Comparison of ENCODE assay signal across 10 mouse cellular contexts in the genomic region with DNA sequence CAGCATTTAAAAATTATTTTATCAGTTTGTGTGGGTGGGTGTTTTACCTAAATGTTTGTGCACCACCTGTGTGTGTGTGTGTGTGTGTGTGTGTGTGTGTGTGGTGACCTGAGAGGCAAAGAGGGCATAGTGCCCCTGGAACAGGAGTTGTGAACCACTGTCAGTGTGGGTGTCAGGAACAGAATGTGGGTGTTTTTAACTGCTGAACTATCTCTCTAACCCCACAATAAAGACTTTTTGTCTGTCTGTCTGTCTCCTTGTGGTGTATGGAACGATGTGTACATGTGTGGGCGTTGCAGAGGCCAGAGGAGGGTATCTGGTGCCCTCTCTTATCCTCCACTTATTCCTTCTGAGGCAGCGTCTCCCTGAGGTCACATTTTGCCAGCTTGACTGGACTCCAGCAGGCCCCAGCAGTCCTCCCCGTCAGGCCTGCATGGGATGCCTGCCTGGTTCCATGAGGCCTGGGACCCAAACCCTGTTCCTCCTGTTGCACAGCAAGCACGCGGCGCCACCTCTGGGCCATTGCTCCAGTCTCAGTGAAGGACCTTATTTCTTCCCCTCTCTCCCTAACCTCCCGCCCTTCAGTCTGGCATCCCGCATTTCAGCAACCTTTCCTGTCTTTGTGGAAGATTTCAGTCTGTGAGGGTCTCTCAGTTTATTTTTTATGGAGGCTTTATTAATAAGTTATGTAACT. TPM values are rescaled to one million over a fixed set of nuclear protein-coding genes. Genes with fewer than 3 reads are reported as not detected.
DNase-seq lines count a peak whose midpoint lies in the region; ATAC-seq and TF ChIP-seq lines count a peak whose summit lies in the region.
"Had no signal": no experiment of that assay in that cellular context is flagged by ENCODE, and none has a peak within 500 bp of the region (broad histone marks: within the 10 kb centered on the region; RNA-seq: fewer than 3 reads in every experiment).

No protein-coding gene starts in this region.

- peak; percentile 40 for DNase-seq in kidney, postnatal 0 days (ENCODE audit: low spot score)
- no peak for DNase-seq in kidney, adult 8-10 months
- peak; percentile 65 for DNase-seq in ES-CJ7 (ENCODE audit: low read depth, low spot score)
- DNase-seq in embryo, embryonic 9.5 days (ENCODE audit: extremely low spot score): peak; percentile 12
- peak; percentile 30 to 52 for DNase-seq in spleen, postnatal 14 days (ENCODE audit: low spot score in 2 of 2)
- DNase-seq in cerebellum, postnatal 36 days: no peak
- no peak for DNase-seq in midbrain, embryonic 11.5 days (ENCODE audit: low spot score, missing footprints)
- DNase-seq: liver, embryonic 13.5 days had no signal

- peak; percentile 63 for TF ChIP-seq CTCF in kidney, postnatal 0 days (IDR thresholded peaks at IDR 0.05; ENCODE audit: low read depth)

- no peak overlapping the region for H3K9ac ChIP-seq in kidney, postnatal 0 days (ENCODE audit: low read depth, low read length)
- H3K9ac ChIP-seq in midbrain, embryonic 11.5 days (ENCODE audit: low read length): no peak overlapping the region
- no peak overlapping the region for H3K9ac ChIP-seq in midbrain, embryonic 15.5 days
- H3K9ac ChIP-seq: liver, embryonic 13.5 days had no signal

- H3K4me3 ChIP-seq in kidney, postnatal 0 days (replicated peaks; ENCODE audit: low read depth, low read length): no peak overlapping the region
- no peak overlapping the region for H3K4me3 ChIP-seq in midbrain, embryonic 11.5 days (ENCODE audit: low read depth, low read length)
- H3K4me3 ChIP-seq in midbrain, embryonic 15.5 days: no peak overlapping the region
- H3K4me3 ChIP-seq: heart, embryonic 10.5 days; liver, embryonic 13.5 days had no signal

- no peak overlapping the region for H3K27ac ChIP-seq in kidney, postnatal 0 days
- H3K27ac ChIP-seq in midbrain, embryonic 11.5 days (ENCODE audit: low read depth, low read length): no peak overlapping the region
- H3K27ac ChIP-seq in midbrain, embryonic 15.5 days: no peak overlapping the region
- H3K27ac ChIP-seq: heart, embryonic 10.5 days; liver, embryonic 13.5 days had no signal

- no peaks in the 10 kb centered on the region for H3K9me3 ChIP-seq in kidney, postnatal 0 days (replicated peaks; ENCODE audit: low read length)
- H3K9me3 ChIP-seq in midbrain, embryonic 11.5 days (ENCODE audit: control insufficient read depth, low read length): no peaks in the 10 kb centered on the region
- H3K9me3 ChIP-seq in midbrain, embryonic 15.5 days: no peaks in the 10 kb centered on the region
- H3K9me3 ChIP-seq: heart, embryonic 10.5 days; liver, embryonic 13.5 days had no signal

- H3K36me3 ChIP-seq in kidney, postnatal 0 days (ENCODE audit: insufficient read depth, low read length): no peaks in the 10 kb centered on the region
- H3K36me3 ChIP-seq in midbrain, embryonic 11.5 days (ENCODE audit: control insufficient read depth, insufficient read depth, low read length): no peaks in the 10 kb centered on the region
- H3K36me3 ChIP-seq in midbrain, embryonic 15.5 days (replicated peaks): no peaks in the 10 kb centered on the region
- H3K36me3 ChIP-seq: heart, embryonic 10.5 days; liver, embryonic 13.5 days had no signal

- WGBS in kidney, postnatal 0 days: 39% methylated on average over 9 of the region's 9 CpGs
- 43% methylated on average over 9 of the region's 9 CpGs for WGBS in midbrain, embryonic 11.5 days
- WGBS in midbrain, embryonic 15.5 days: 38% methylated on average over 9 of the region's 9 CpGs

- no peaks in the 10 kb centered on the region for H3K27me3 ChIP-seq in kidney, postnatal 0 days (ENCODE audit: insufficient read depth, low read length)
- no peaks in the 10 kb centered on the region for H3K27me3 ChIP-seq in midbrain, embryonic 11.5 days (ENCODE audit: control insufficient read depth, insufficient read depth, low read length)
- no peaks in the 10 kb centered on the region for H3K27me3 ChIP-seq in midbrain, embryonic 15.5 days (replicated peaks)
- H3K27me3 ChIP-seq: liver, embryonic 13.5 days had no signal

- no peak; the same call in 1 of the 2 replicates for ATAC-seq in kidney, postnatal 0 days (replicated peaks; ENCODE audit: low FRiP score, low read depth)
- no peak for ATAC-seq in midbrain, embryonic 11.5 days (ENCODE audit: low FRiP score)
- ATAC-seq in midbrain, embryonic 15.5 days (replicated peaks): no peak

- H3K4me1 ChIP-seq in kidney, postnatal 0 days (replicated peaks; ENCODE audit: insufficient read depth, low read length): no peaks in the 10 kb centered on the region
- no peaks in the 10 kb centered on the region for H3K4me1 ChIP-seq in midbrain, embryonic 11.5 days (ENCODE audit: control insufficient read depth, insufficient read depth, low read length)
- H3K4me1 ChIP-seq in midbrain, embryonic 15.5 days: no peaks in the 10 kb centered on the region
- H3K4me1 ChIP-seq: heart, embryonic 10.5 days; liver, embryonic 13.5 days had no signal

- H3K4me2 ChIP-seq in kidney, postnatal 0 days (ENCODE audit: low read length): no peak overlapping the region
- H3K4me2 ChIP-seq in midbrain, embryonic 11.5 days: no peak overlapping the region
- H3K4me2 ChIP-seq in midbrain, embryonic 15.5 days: no peak overlapping the region
- H3K4me2 ChIP-seq: liver, embryonic 13.5 days had no signal

RNA-seq across cellular contexts. Expression of gene H2-DMb1, which starts 11.5 kb away (rescaled TPM):
- 12.9 and 13.5 TPM in 2 replicates for polyA plus RNA-seq in kidney, postnatal 0 days (2015; fragmentation: Nextera tagmentation; extraction: Ambion mirVana)
- 0.25 and 0.38 TPM in 2 replicates for polyA plus RNA-seq in midbrain, embryonic 11.5 days (2014; fragmentation: Nextera tagmentation; extraction: Ambion mirVana)
- polyA plus RNA-seq in midbrain, embryonic 15.5 days (2015; fragmentation: Nextera tagmentation; extraction: Ambion mirVana): 0.79 and 1.2 TPM in 2 replicates

RNA-seq across cellular contexts. Expression of gene H2-DMb2, which starts 21.2 kb away (rescaled TPM):
- polyA plus RNA-seq in kidney, postnatal 0 days (2015; fragmentation: Nextera tagmentation; extraction: Ambion mirVana): 15.3 and 19.4 TPM in 2 replicates
- polyA plus RNA-seq in midbrain, embryonic 11.5 days (2014; fragmentation: Nextera tagmentation; extraction: Ambion mirVana): not detected in 2 replicates
- 0.27 and 0.65 TPM in 2 replicates for polyA plus RNA-seq in midbrain, embryonic 15.5 days (2015; fragmentation: Nextera tagmentation; extraction: Ambion mirVana)

RNA-seq across cellular contexts. Expression of gene Tap1, which starts 23.0 kb away (rescaled TPM):
- polyA plus RNA-seq in kidney, postnatal 0 days (2015; fragmentation: Nextera tagmentation; extraction: Ambion mirVana): 8.5 and 8.8 TPM in 2 replicates
- polyA plus RNA-seq in midbrain, embryonic 11.5 days (2014; fragmentation: Nextera tagmentation; extraction: Ambion mirVana): 0.77 and 1.7 TPM in 2 replicates
- 2.3 and 3.1 TPM in 2 replicates for polyA plus RNA-seq in midbrain, embryonic 15.5 days (2015; fragmentation: Nextera tagmentation; extraction: Ambion mirVana)

RNA-seq across cellular contexts. Expression of gene Psmb9, which starts 23.2 kb away (rescaled TPM):
- polyA plus RNA-seq in kidney, postnatal 0 days (2015; fragmentation: Nextera tagmentation; extraction: Ambion mirVana): 5.9 TPM in 2 replicates
- 1.0 and 1.3 TPM in 2 replicates for polyA plus RNA-seq in midbrain, embryonic 11.5 days (2014; fragmentation: Nextera tagmentation; extraction: Ambion mirVana)
- polyA plus RNA-seq in midbrain, embryonic 15.5 days (2015; fragmentation: Nextera tagmentation; extraction: Ambion mirVana): 1.5 and 2.0 TPM in 2 replicates

RNA-seq across cellular contexts. Expression of gene Psmb8, which starts 33.2 kb away (rescaled TPM):
- polyA plus RNA-seq in kidney, postnatal 0 days (2015; fragmentation: Nextera tagmentation; extraction: Ambion mirVana): 17.7 and 21.6 TPM in 2 replicates
- 1.8 and 2.1 TPM in 2 replicates for polyA plus RNA-seq in midbrain, embryonic 11.5 days (2014; fragmentation: Nextera tagmentation; extraction: Ambion mirVana)
- 4.1 and 4.2 TPM in 2 replicates for polyA plus RNA-seq in midbrain, embryonic 15.5 days (2015; fragmentation: Nextera tagmentation; extraction: Ambion mirVana)

Comparison
In these comparisons a context has a peak if more than half of its experiments do, and no peak if none do; other contexts are left out.
1. DNase-seq: peak in kidney, postnatal 0 days (single experiment), ES-CJ7 (single experiment), embryo, embryonic 9.5 days (single experiment) and spleen, postnatal 14 days (2 of 2); none in kidney, adult 8-10 months (0 of 2), cerebellum, postnatal 36 days (0 of 2) and midbrain, embryonic 11.5 days (single experiment).